Mouse (Mus musculus): ENCODE measurements around the gene Ddc. TPM values are rescaled to one million over a fixed set of nuclear protein-coding genes. Genes with fewer than 3 reads are reported as not detected.

Gene Ddc
- total RNA-seq, 2 experiments from 2014 or later: 0.61 to 0.81 TPM

GRCm38 (mm10) chr11:11800304-11800703, 97.6 kb downstream of the Ddc start:
- Histone ChIP-seq H3K27ac (no peak overlapping the region), H3K4me3 (no peak overlapping the region)
- intact Hi-C loops (cut with DNase I): no loop called here
- DNase-seq: no peak
- TF ChIP-seq CTCF (IDR thresholded peaks at IDR 0.05): no peak

- no peak for TF ChIP-seq CTCF (IDR thresholded peaks at IDR 0.05)
These were observed 99.3 kb downstream of the Ddc start for GRCm38 (mm10) chr11:11798690-11799089.

GRCm38 (mm10) chr11:11794626-11795025, 103.3 kb downstream of the Ddc start:
- intact Hi-C loops (cut with DNase I): no loop called here
- no peak overlapping the region for H3K4me3 ChIP-seq
- H3K27ac ChIP-seq: no peak overlapping the region
- TF ChIP-seq CTCF (IDR thresholded peaks at IDR 0.05): no peak
- no peak for DNase-seq

More at GRCm38 (mm10) chr11:11798690-11799089, 99.3 kb downstream of the Ddc start:
- Histone ChIP-seq H3K27ac (no peak overlapping the region), H3K4me3 (no peak overlapping the region)
- DNase-seq: no peak
- intact Hi-C loops (cut with DNase I): no loop called here

GRCm38 (mm10) chr11:11788521-11788974, 109.4 kb downstream of the Ddc start:
- peak; percentile 80 for DNase-seq
- peak overlapping the region; percentile 62 for H3K4me3 ChIP-seq
- H3K27ac ChIP-seq: peak overlapping the region; percentile 68
- intact Hi-C loops (cut with DNase I): loop anchor here (2.0 kb wide), 1 partner anchor 326 kb away; the partner anchor contains the start of genes Spata48 and Zpbp
- peak; percentile 69 for TF ChIP-seq CTCF (IDR thresholded peaks at IDR 0.05)

GRCm38 (mm10) chr11:11785457-11785856, 112.5 kb downstream of the Ddc start:
- H3K27ac ChIP-seq: no peak overlapping the region
- H3K4me3 ChIP-seq: no peak overlapping the region
- TF ChIP-seq CTCF (IDR thresholded peaks at IDR 0.05): no peak
- no peak for DNase-seq
- intact Hi-C loops (cut with DNase I): no loop called here

- DNase-seq: no peak
- no peak for TF ChIP-seq CTCF (IDR thresholded peaks at IDR 0.05)
- intact Hi-C loops (cut with DNase I): no loop called here
- H3K4me3 ChIP-seq: no peak overlapping the region
- H3K27ac ChIP-seq: no peak overlapping the region
These were observed 116.2 kb downstream of the Ddc start for GRCm38 (mm10) chr11:11781728-11782127.

GRCm38 (mm10) chr11:11778345-11778744, 119.6 kb downstream of the Ddc start:
- no peak overlapping the region for H3K27ac ChIP-seq
- H3K4me3 ChIP-seq: no peak overlapping the region
- DNase-seq: no peak
- intact Hi-C loops (cut with DNase I): no loop called here
- no peak for TF ChIP-seq CTCF (IDR thresholded peaks at IDR 0.05)

DNA sequence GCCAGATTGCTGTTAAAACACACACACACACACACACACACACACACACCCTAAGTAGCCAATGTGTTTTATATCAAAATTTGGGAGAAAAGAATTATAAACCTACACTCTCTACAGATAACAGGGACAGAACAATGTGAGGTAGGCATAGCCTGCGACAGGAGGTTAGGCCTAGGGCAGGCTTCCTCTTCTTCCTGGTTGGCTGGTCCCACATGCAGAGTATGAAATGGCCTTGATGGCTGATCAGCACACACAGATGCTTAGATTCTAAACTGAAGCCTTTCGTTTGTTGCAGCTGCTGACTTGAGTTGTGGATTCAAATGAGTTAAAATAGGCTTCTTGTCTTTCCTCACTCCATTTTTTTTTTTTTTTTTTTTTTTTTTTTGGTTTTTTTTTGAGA, 120.1 kb downstream of the Ddc start:
- intact Hi-C loops (cut with DNase I): no loop called here
- H3K27ac ChIP-seq: no peak overlapping the region
- H3K4me3 ChIP-seq: no peak overlapping the region
- no peak for DNase-seq
- TF ChIP-seq CTCF (IDR thresholded peaks at IDR 0.05): no peak

GRCm38 (mm10) chr11:11777246-11777645, 120.7 kb downstream of the Ddc start:
- no peak for TF ChIP-seq CTCF (IDR thresholded peaks at IDR 0.05)
- Histone ChIP-seq H3K27ac (no peak overlapping the region), H3K4me3 (no peak overlapping the region)
- intact Hi-C loops (cut with DNase I): no loop called here
- DNase-seq: no peak

DNA sequence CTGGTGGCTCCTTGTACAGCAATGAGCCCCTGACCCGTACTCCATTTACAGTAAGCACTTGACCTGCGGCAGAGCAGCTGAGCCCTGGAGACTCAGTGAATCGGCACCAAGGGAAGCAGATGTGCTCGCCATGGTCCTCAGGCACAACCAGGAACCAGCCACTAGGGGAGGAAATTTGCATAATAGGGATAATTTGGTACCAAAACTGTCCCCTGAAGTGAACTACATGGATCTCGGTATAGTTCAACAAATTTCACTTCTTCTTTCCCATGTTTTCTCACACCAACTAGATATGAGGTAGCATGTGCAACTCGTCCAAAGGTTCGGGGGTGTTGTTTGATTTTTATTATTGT, 121.1 kb downstream of the Ddc start:
- no peak for DNase-seq
- H3K27ac ChIP-seq: no peak overlapping the region
- no peak overlapping the region for H3K4me3 ChIP-seq
- no peak for TF ChIP-seq CTCF (IDR thresholded peaks at IDR 0.05)
- intact Hi-C loops (cut with DNase I): no loop called here

DNA sequence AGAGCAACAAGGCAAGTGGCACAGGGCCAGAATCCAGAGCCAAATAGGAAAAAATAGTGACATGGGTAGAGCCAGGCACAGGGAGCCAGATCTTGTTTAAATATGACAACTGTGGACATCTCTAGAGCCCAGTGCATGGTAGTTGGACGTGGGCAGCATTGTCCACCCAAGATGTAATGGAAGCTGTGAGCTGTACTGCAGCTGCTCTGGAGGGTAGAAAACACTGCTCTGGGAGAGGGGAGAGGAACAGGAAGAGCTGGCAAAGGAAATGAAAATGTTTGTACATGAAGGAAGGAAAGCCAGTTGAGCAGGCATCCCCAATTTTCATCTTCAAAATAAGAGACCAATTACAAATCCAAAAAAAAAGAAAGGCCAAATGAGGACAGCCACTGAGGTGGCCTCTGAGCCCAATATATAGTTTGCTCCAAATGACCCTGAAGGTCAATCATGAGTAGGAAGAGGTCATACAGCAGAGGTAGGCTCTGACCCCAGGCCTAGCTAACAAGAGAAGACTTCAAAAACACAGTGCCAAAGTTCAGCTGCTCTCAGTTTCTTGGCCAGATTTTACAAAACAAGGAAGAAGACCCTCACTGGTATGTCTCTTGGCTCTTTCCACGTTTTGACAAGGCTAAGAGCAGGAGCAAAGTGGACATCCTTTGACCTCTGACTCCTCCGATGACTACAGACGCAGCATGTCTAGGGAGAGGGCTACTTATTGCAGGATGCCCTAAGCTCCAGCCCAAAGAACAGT, 121.7 kb downstream of the Ddc start:
- DNase-seq: no peak
- Histone ChIP-seq H3K4me3 (no peak overlapping the region), H3K27ac (no peak overlapping the region)
- intact Hi-C loops (cut with DNase I): no loop called here
- TF ChIP-seq CTCF (IDR thresholded peaks at IDR 0.05): no peak

- DNase-seq: no peak
- no peak overlapping the region for H3K4me3 ChIP-seq
- no peak for TF ChIP-seq CTCF (IDR thresholded peaks at IDR 0.05)
- intact Hi-C loops (cut with DNase I): no loop called here
- H3K27ac ChIP-seq: no peak overlapping the region
These were observed 123.1 kb downstream of the Ddc start for GRCm38 (mm10) chr11:11774893-11775292.

DNA sequence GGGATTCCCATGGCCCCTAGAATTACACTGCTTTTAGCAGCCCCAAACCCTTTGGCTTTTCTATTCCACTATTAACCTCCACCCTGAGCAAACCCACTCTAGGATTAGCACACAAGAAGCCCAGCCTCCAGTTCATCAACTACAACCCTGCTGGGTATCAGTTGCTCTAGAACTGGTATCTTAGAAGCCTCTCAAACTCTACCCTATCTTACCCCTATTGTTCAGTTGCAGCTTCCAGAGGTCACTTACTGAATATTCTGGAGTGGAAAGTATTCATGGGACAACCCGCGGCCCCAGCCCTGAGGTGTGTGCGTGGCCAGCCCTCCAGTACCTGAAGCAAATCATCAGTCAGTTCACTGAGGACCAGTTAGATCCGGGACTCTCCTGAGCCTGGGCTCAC, 123.6 kb downstream of the Ddc start:
- Histone ChIP-seq H3K27ac (no peak overlapping the region), H3K4me3 (no peak overlapping the region)
- DNase-seq: no peak
- TF ChIP-seq CTCF (IDR thresholded peaks at IDR 0.05): no peak
- intact Hi-C loops (cut with DNase I): no loop called here

DNA sequence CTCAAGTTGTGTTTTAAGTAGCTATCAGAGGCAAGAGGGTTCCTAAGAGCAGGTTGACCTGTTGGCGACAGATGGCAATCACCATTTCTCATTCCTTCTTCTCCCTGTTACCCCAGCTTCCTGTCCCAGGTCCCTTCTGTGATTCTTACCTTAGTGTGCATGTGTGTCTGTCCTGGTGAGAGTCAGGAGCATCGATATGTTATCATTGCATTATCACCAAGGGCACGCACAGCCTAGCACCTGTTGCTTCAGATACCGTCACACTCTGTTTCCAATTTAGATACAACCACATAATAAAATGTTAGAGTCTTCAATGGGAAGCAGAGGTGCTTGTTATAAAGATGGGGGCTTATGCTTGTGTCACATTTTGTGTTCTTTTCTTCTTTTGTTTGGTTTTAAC, 125.7 kb downstream of the Ddc start:
- no peak for DNase-seq
- H3K4me3 ChIP-seq: no peak overlapping the region
- no peak for TF ChIP-seq CTCF (IDR thresholded peaks at IDR 0.05)
- intact Hi-C loops (cut with DNase I): no loop called here
- no peak overlapping the region for H3K27ac ChIP-seq

All from gastrocnemius, adult 2 months (tissue).